Mouse (Mus musculus) neural tube, embryonic 13.5 days (tissue): ENCODE data around the gene Rab3a. TPM values are rescaled to one million over a fixed set of nuclear protein-coding genes. Genes with fewer than 3 reads are reported as not detected.

Source experiments
- ATAC-seq: fragments of 200-750 bp; cut with Nextera tagmentation; 2 replicates; pipeline ENCODE4 v1.8.0; 2017; ENCODE audit warnings: low read depth, mild to moderate bottlenecking, moderate TSS enrichment, moderate library complexity
- H3K27ac ChIP-seq: fragments of 300-500 bp; sonication (generic); replicated peaks from 2 replicates; pipeline ENCODE4 v1.5.1; 2015; ENCODE audit warnings: moderate library complexity, mild to moderate bottlenecking, inconsistent platforms
- H3K27me3 ChIP-seq: fragments of 300-500 bp; sonication (generic); 2 replicates; pipeline ENCODE4 v1.6.1; 2015; ENCODE audit warnings: mild to moderate bottlenecking, inconsistent platforms
- H3K36me3 ChIP-seq: fragments of 300-500 bp; sonication (generic); 2 replicates; pipeline ENCODE4 v1.6.1; 2015; ENCODE audit warnings: mild to moderate bottlenecking, inconsistent platforms
- H3K4me1 ChIP-seq: fragments of 300-500 bp; sonication (generic); replicated peaks from 2 replicates; pipeline ENCODE4 v1.6.1; 2015; ENCODE audit warnings: inconsistent platforms
- H3K4me2 ChIP-seq: fragments of 300-500 bp; sonication (generic); 2 replicates; pipeline ENCODE4 v1.6.1; 2015; ENCODE audit warnings: inconsistent platforms, mild to moderate bottlenecking, moderate library complexity
- H3K4me3 ChIP-seq: fragments of 300-500 bp; sonication (generic); 2 replicates; pipeline ENCODE4 v1.5.1; 2015; ENCODE audit warnings: mild to moderate bottlenecking, inconsistent platforms
- H3K9ac ChIP-seq: fragments of 300-500 bp; sonication (generic); 2 replicates; pipeline ENCODE4 v1.6.1; 2015; ENCODE audit warnings: moderate library complexity, mild to moderate bottlenecking, inconsistent platforms
- H3K9me3 ChIP-seq: fragments of 300-500 bp; sonication (generic); 2 replicates; pipeline ENCODE4 v1.6.1; 2016; ENCODE audit warnings: inconsistent platforms
- WGBS: fragments of 180-500 bp; shearing (Covaris S2); methylation state at CpG from one replicate; pipeline ENCODE4 v1.1.7; 2015; 5-methylcytosine and 5-hydroxymethylcytosine counted together
- polyA plus RNA-seq: library from polyadenylated mRNA; unstranded; fragments of >200 nt; fragmentation: Nextera tagmentation; extraction: Ambion mirVana; gene quantifications from 2 replicates; pipeline ENCODE4 v1.2.1, GENCODE M21; 2015

Gene Rab3a
- polyA plus RNA-seq, 1 experiment from 2014 or later, result 417 TPM

DNA sequence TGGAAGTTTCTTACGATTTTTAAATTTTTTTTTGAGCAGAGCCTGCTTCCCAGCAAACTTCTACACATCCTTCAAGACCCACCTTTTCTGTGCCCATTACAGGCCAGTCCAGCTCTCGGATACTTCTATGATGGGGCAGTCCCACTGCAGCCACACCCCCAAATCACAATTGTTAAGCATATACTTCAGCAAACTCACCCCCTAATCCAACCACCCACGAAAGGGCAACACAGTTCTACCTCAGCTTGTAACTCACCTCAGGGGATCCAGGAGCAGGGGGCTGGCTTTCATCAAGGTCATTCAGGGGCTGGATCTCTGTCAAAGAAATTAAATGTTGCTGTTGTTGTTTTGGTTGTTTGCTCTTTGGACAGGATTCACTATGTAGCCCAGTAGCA lies 32.6 kb downstream of the Rab3a start:
- H3K36me3 ChIP-seq, result peaks cover 72% of the 10 kb centered on the region

DNA sequence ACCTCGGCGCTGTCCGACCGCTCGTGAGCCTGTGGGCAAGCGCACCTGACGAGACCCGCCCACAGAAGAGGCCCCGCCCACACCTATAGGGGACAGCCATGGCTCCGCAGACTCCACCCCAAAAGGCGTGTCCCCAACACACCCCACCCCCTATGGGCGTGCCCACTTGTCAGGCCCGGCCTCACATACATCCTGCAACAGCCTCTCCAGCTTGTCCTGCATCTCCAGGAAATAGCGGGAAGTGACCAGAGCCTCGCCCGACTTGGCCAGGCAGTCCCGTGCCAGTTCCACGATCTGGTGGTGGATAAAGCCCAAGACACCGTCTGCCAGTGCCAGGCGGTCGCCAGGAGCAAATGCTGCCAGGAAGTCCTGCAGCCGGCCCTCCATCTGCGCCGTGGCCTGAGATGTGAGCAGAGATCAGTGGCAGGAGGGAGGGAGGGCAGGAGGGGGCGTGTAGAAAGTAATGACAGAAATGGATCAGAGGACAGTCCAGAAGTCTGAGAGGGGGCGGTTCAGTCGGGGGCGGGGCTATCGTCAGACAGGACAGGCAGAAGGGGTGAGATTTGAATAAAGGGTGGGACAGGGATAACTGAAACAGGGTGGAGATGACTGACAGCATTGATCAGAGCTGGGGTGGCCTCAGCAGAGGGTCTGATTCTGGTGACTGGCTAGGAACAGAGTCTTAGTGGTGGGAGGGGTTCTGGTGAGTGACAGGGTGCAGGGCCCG lies 33.6 kb downstream of the Rab3a start:
- Histone ChIP-seq H3K4me1 (peaks cover 27% of the 10 kb centered on the region), H3K36me3 (peaks cover 64% of the 10 kb centered on the region), H3K27me3 (peaks cover 9% of the 10 kb centered on the region; the same call in 1 of the 2 replicates), H3K27ac (no peak overlapping the region), H3K9ac (0 out of 2 replicates have a peak overlapping the region, but pooled peaks have one; percentile 22), H3K9me3 (no peaks in the 10 kb centered on the region), H3K4me3 (peak overlapping the region; percentile 5; the same call in 1 of the 2 replicates), H3K4me2 (0 out of 2 replicates have a peak overlapping the region, but pooled peaks have one; percentile 20)
- WGBS, result 13% methylated on average over 30 of the region's 30 CpGs
- no peak for ATAC-seq

More for the DNA sequence above, 32.6 kb downstream of the Rab3a start:
- no peak overlapping the region for H3K9ac ChIP-seq
- no peaks in the 10 kb centered on the region for H3K9me3 ChIP-seq
- peaks cover 9% of the 10 kb centered on the region; the same call in 1 of the 2 replicates for H3K27me3 ChIP-seq
- WGBS, result 87% methylated on average over 3 of the region's 3 CpGs
- peaks cover 19% of the 10 kb centered on the region for H3K4me1 ChIP-seq
- H3K4me3 ChIP-seq, result no peak overlapping the region
- H3K27ac ChIP-seq, result no peak overlapping the region
- no peak for ATAC-seq
- H3K4me2 ChIP-seq, result no peak overlapping the region

- Histone ChIP-seq H3K27me3 (peaks cover 9% of the 10 kb centered on the region; the same call in 1 of the 2 replicates), H3K4me1 (peaks cover 31% of the 10 kb centered on the region), H3K36me3 (peaks cover 55% of the 10 kb centered on the region), H3K9ac (0 out of 2 replicates have a peak overlapping the region, but pooled peaks have one; percentile 92), H3K9me3 (no peaks in the 10 kb centered on the region), H3K27ac (no peak overlapping the region), H3K4me2 (no peak overlapping the region), H3K4me3 (no peak overlapping the region)
- no peak for ATAC-seq
- 81% methylated on average over 10 of the region's 10 CpGs for WGBS
Measured at GRCm38 (mm10) chr8:70789046-70789445, 34.6 kb downstream of the Rab3a start.

DNA sequence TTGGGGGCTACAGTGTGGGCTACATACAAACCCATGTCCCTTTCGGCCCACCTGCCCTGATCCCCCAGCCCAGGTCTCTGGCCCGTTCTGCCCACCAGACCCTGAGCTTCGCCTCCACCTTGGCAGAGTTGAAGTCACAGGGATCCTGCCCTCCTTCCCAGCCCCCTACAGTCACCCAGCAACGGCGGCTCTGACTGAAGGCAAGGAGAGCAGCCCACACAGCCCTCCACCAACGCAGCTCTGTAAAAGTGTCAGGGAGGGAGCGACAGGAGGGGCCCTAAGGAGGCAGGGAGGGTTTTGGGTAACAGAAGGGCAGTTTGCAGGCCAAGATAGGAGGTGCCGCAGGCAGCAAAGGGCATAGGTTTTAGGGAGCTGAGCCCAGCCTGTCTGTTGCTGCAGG lies 36.4 kb downstream of the Rab3a start:
- peak overlapping the region; percentile 92 for H3K9ac ChIP-seq
- H3K4me3 ChIP-seq, result peak overlapping the region; percentile 65; the same call in 1 of the 2 replicates
- H3K36me3 ChIP-seq, result peaks cover 37% of the 10 kb centered on the region
- peaks cover 11% of the 10 kb centered on the region; the same call in 1 of the 2 replicates for H3K27me3 ChIP-seq
- no peaks in the 10 kb centered on the region for H3K9me3 ChIP-seq
- peak overlapping the region; percentile 77 for H3K4me2 ChIP-seq
- H3K4me1 ChIP-seq, result peaks cover 31% of the 10 kb centered on the region
- 67% methylated on average over 8 of the region's 8 CpGs for WGBS
- H3K27ac ChIP-seq, result no peak overlapping the region
- ATAC-seq, result no peak

DNA sequence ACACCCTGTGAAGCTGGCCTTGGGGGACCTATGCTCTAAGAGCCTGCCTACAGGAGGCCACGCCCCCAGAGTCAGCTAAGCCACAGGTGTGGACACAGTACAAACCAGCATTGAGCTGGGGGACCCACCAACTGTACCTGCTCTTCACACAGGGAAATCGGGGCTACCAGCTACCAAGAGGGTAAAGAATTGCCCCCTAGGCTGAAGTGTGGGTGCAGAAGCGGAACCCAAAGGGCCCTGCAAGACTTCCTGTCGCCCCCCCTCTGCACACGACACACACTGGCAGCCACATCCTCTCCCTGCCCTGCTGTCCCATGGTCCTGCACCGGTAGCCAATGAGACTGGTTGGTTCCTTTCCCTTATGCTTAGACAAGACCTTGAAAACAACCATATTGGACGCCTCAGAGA lies 36.8 kb downstream of the Rab3a start:
- peaks cover 32% of the 10 kb centered on the region for H3K36me3 ChIP-seq
- peak overlapping the region; percentile 92 for H3K9ac ChIP-seq
- ATAC-seq, result no peak
- peak overlapping the region; percentile 77 for H3K4me2 ChIP-seq
- WGBS, result 88% methylated on average over 7 of the region's 7 CpGs
- peak overlapping the region; percentile 65 for H3K4me3 ChIP-seq
- peaks cover 31% of the 10 kb centered on the region for H3K4me1 ChIP-seq
- H3K27ac ChIP-seq, result no peak overlapping the region
- H3K9me3 ChIP-seq, result no peaks in the 10 kb centered on the region
- peaks cover 11% of the 10 kb centered on the region; the same call in 1 of the 2 replicates for H3K27me3 ChIP-seq

GRCm38 (mm10) chr8:70791975-70792691 lies 37.7 kb downstream of the Rab3a start:
- 6% methylated on average over 57 of the region's 58 CpGs for WGBS
- H3K9ac ChIP-seq, result peak overlapping the region; percentile 92
- peaks cover 11% of the 10 kb centered on the region; the same call in 1 of the 2 replicates for H3K27me3 ChIP-seq
- H3K4me3 ChIP-seq, result peak overlapping the region; percentile 65
- H3K36me3 ChIP-seq, result peaks cover 24% of the 10 kb centered on the region
- ATAC-seq, result peak; percentile 87
- no peaks in the 10 kb centered on the region for H3K9me3 ChIP-seq
- H3K4me2 ChIP-seq, result peak overlapping the region; percentile 77
- H3K4me1 ChIP-seq, result peaks cover 37% of the 10 kb centered on the region
- H3K27ac ChIP-seq, result peak overlapping the region; percentile 91

DNA sequence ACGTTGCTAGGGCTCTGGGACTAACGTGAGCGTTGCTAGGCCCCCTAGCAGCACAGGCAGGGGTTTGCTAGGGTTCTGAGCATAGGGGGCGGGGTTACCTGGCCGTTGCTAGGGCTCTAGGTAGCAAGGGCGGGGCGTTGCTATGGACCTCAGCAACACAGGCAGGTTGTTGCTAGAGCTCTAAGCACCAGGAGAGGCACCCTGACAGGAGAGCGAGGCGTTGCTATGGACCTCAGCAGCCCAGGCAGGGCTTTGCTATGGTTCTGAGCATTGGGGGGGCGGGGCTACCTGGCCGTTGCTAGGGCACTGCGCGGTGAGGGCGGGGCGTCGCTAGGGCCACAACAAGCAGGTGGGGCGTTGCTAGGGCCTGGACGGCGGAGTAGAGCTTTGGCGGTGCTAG lies 38.2 kb downstream of the Rab3a start:
- H3K36me3 ChIP-seq, result peaks cover 18% of the 10 kb centered on the region; the same call in 1 of the 2 replicates
- no peaks in the 10 kb centered on the region for H3K9me3 ChIP-seq
- ATAC-seq, result peak; percentile 44
- H3K4me3 ChIP-seq, result peak overlapping the region; percentile 65
- H3K4me2 ChIP-seq, result peak overlapping the region; percentile 77
- H3K27me3 ChIP-seq, result peaks cover 11% of the 10 kb centered on the region; the same call in 1 of the 2 replicates
- H3K27ac ChIP-seq, result peak overlapping the region; percentile 91
- peaks cover 40% of the 10 kb centered on the region for H3K4me1 ChIP-seq
- under 1% methylated on average over 20 of the region's 20 CpGs for WGBS
- H3K9ac ChIP-seq, result peak overlapping the region; percentile 92

- H3K4me1 ChIP-seq, result peaks cover 50% of the 10 kb centered on the region
Measured at GRCm38 (mm10) chr8:70794215-70794614, 39.7 kb downstream of the Rab3a start.

DNA sequence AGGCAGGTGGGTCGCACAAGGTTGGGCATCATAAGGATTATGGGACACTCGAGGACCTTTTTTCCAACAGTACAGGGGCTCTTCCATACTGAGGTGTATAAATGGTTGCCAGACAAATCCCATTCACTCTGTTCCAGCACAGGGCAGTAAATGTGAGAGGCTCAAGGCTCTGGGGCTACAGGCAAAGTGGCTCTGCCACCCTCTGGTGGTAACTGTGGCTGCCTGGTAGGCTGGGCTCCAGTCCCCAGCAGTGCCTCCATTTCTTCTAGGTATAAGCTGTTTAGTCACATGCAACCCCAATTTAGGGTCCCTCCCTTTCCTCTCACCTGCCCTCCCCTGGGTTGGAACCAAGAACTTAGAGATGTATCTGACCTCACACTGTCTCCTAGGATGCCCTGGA lies 40.9 kb downstream of the Rab3a start:
- peaks cover 49% of the 10 kb centered on the region for H3K4me1 ChIP-seq
- 92% methylated on average over 2 of the region's 2 CpGs for WGBS
- ATAC-seq, result no peak
- no peak overlapping the region for H3K4me2 ChIP-seq
- no peaks in the 10 kb centered on the region for H3K36me3 ChIP-seq
- H3K4me3 ChIP-seq, result no peak overlapping the region
- H3K9me3 ChIP-seq, result no peaks in the 10 kb centered on the region
- no peak overlapping the region for H3K27ac ChIP-seq
- H3K9ac ChIP-seq, result no peak overlapping the region
- peaks cover 29% of the 10 kb centered on the region for H3K27me3 ChIP-seq

More at GRCm38 (mm10) chr8:70794215-70794614, 39.7 kb downstream of the Rab3a start:
- H3K9me3 ChIP-seq, result no peaks in the 10 kb centered on the region
- no peak overlapping the region for H3K4me3 ChIP-seq
- WGBS, result 82% methylated on average over 2 of the region's 2 CpGs
- H3K9ac ChIP-seq, result no peak overlapping the region
- peaks cover 4% of the 10 kb centered on the region; the same call in 1 of the 2 replicates for H3K36me3 ChIP-seq
- H3K27me3 ChIP-seq, result peaks cover 17% of the 10 kb centered on the region
- H3K4me2 ChIP-seq, result no peak overlapping the region
- H3K27ac ChIP-seq, result no peak overlapping the region
- ATAC-seq, result no peak

DNA sequence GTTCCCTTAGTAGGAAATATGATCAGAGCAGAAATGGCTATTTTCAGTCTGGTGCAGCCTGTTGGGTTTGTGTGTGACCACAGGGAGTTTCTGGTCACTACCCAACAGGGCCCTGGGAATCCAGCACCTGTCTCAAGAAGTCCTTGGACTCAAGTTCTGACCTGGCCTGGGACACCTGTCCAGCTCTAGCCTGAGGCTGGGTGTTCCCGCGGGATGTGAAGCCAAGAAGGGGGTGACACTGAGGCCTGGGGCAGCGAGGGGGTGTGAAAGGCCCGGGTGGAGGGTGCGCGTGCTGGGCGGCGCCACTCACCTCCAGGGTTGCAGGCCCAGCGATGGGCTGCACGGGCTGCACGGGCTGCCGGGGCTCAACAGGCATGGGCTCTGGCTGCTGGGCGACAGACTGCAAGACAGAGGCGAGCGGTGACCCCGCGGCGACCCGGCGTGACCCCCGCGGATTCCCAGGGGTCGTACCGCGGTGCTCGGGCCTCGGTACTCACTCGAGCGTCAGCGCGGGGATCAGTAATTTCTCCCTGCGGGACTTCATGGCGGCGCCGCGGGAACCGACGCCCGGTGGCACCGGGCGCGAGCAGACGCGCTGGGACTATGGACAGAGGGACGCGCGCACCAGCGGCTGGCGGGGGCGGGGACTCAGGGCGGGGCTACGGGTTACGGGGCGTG lies 42.1 kb downstream of the Rab3a start:
- Histone ChIP-seq H3K9ac (peak overlapping the region; percentile 70), H3K4me1 (peaks cover 45% of the 10 kb centered on the region), H3K27me3 (peaks cover 37% of the 10 kb centered on the region), H3K36me3 (no peaks in the 10 kb centered on the region), H3K27ac (no peak overlapping the region; the same call in 1 of the 2 replicates), H3K9me3 (no peaks in the 10 kb centered on the region), H3K4me3 (peak overlapping the region; percentile 46), H3K4me2 (peak overlapping the region; percentile 87)
- peak; percentile 7; the same call in 1 of the 2 replicates for ATAC-seq
- 1% methylated on average over 54 of the region's 54 CpGs for WGBS
